Mouse (Mus musculus) CH12.LX (cell line): ENCODE results near the gene Pla2g4a. TPM values are rescaled to one million over a fixed set of nuclear protein-coding genes. Genes with fewer than 3 reads are reported as not detected.

Experiments
- DNase-seq: peaks from one replicate; pipeline ENCODE4 v3.0.0-alpha.2; 2013; ENCODE audit errors: extremely low read depth
- H3K27ac ChIP-seq: 2 replicates; pipeline ENCODE4 v1.5.1; 2012; ENCODE audit warnings: low read depth, mild to moderate bottlenecking, control low read depth, moderate library complexity; ENCODE audit not compliant: insufficient read depth
- H3K27me3 ChIP-seq: replicated peaks from 2 replicates; pipeline ENCODE3; 2012; ENCODE audit warnings: inconsistent platforms
- H3K36me3 ChIP-seq, 2 experiments: replicated peaks in 1 of 2; 2 replicates each; pipeline versions ENCODE3 to v1.6.1; 2012; ENCODE audit warnings: inconsistent platforms in 1 of 2, low read length in 1 of 2, mild to moderate bottlenecking in 1 of 2, mixed read lengths in 1 of 2, moderate library complexity in 1 of 2; ENCODE audit not compliant: control insufficient read depth in 1 of 2, insufficient read depth in 1 of 2
- H3K4me1 ChIP-seq, 2 experiments: 2 replicates each; pipeline ENCODE4 v1.6.1; 2012; ENCODE audit warnings: inconsistent platforms in 1 of 2, moderate library complexity in 1 of 2; ENCODE audit not compliant: insufficient read depth in 2 of 2, control insufficient read depth in 1 of 2
- H3K4me2 ChIP-seq: 2 replicates; pipeline ENCODE4 v1.6.1; 2012; ENCODE audit warnings: low read depth, mild to moderate bottlenecking, control low read depth; ENCODE audit not compliant: poor library complexity, insufficient read depth, severe bottlenecking
- H3K4me3 ChIP-seq, 3 experiments: fragments of 150-350 bp in 1 of 3; sonication (generic) in 1 of 3; replicated peaks in 1 of 3; 2 replicates each; pipeline versions ENCODE3 to v1.5.1; 2011 to 2012; ENCODE audit warnings: low read depth in 2 of 3, low read length in 2 of 3, mild to moderate bottlenecking in 2 of 3, moderate library complexity in 2 of 3, control low read depth in 1 of 3, improper control_type of control experiment in 1 of 3, inconsistent platforms in 1 of 3, mixed read lengths in 1 of 3; ENCODE audit not compliant: poor library complexity in 1 of 3
- H3K79me2 ChIP-seq: replicated peaks from 2 replicates; pipeline ENCODE4 v1.6.1; 2012; ENCODE audit warnings: mild to moderate bottlenecking, moderate library complexity; ENCODE audit not compliant: control insufficient read depth, poor library complexity, insufficient read depth, severe bottlenecking; ENCODE audit errors: extremely low read depth
- H3K9ac ChIP-seq: 2 replicates; pipeline ENCODE4 v1.6.1; 2012; ENCODE audit warnings: low read depth, mild to moderate bottlenecking, control low read depth, moderate library complexity; ENCODE audit not compliant: insufficient read depth
- H3K9me3 ChIP-seq: replicated peaks from 2 replicates; pipeline ENCODE3; 2012; ENCODE audit warnings: low read length, inconsistent platforms, mixed read lengths
- BHLHE40 ChIP-seq: IDR thresholded peaks from 2 replicates; pipeline ENCODE4 v1.6.1; 2011; ENCODE audit warnings: mild to moderate bottlenecking, low read depth, low read length, improper control_type of control experiment
- EP300 ChIP-seq: IDR thresholded peaks from 2 replicates; pipeline ENCODE4 v1.6.1; 2011; ENCODE audit warnings: low read length, improper control_type of control experiment
- KAT2A ChIP-seq: IDR thresholded peaks from 2 replicates; pipeline ENCODE4 v1.6.1; 2012; ENCODE audit warnings: low read length, improper control_type of control experiment, inconsistent platforms; ENCODE audit not compliant: insufficient replicate concordance
- MAFK ChIP-seq: IDR thresholded peaks from 2 replicates; pipeline ENCODE4 v1.6.1; 2011; ENCODE audit warnings: low read length, improper control_type of control experiment; ENCODE audit not compliant: insufficient replicate concordance
- MAX ChIP-seq: IDR thresholded peaks from 2 replicates; pipeline ENCODE4 v1.6.1; 2011; ENCODE audit warnings: low read length, improper control_type of control experiment
- MAZ ChIP-seq: IDR thresholded peaks from 2 replicates; pipeline ENCODE4 v1.6.1; 2012; ENCODE audit warnings: low read depth, mild to moderate bottlenecking, inconsistent platforms, low read length, improper control_type of control experiment, moderate library complexity
- MEF2A ChIP-seq: IDR thresholded peaks from 2 replicates; pipeline ENCODE4 v1.6.1; 2014; ENCODE audit warnings: low read depth, mild to moderate bottlenecking, inconsistent platforms, low read length, improper control_type of control experiment, borderline replicate concordance
- NRF1 ChIP-seq: IDR thresholded peaks from 2 replicates; pipeline ENCODE4 v1.6.1; 2014; ENCODE audit warnings: low read depth, mild to moderate bottlenecking, inconsistent platforms, low read length, improper control_type of control experiment, moderate library complexity
- POLR2AphosphoS2 ChIP-seq: IDR thresholded peaks from 2 replicates; pipeline ENCODE4 v1.6.1; 2011; ENCODE audit warnings: low read depth, low read length, improper control_type of control experiment
- SMC3 ChIP-seq: IDR thresholded peaks from 2 replicates; pipeline ENCODE4 v1.6.1; 2011; ENCODE audit warnings: low read depth, low read length, improper control_type of control experiment
- TBP ChIP-seq: conservative IDR thresholded peaks from 2 replicates; pipeline ENCODE4 v1.6.1; 2011; ENCODE audit warnings: low read depth, low read length, improper control_type of control experiment
- TCF12 ChIP-seq: IDR thresholded peaks from 2 replicates; pipeline ENCODE4 v1.6.1; 2014; ENCODE audit warnings: low read depth, mild to moderate bottlenecking, inconsistent platforms, low read length, improper control_type of control experiment
- USF1 ChIP-seq: IDR thresholded peaks from 2 replicates; pipeline ENCODE4 v1.6.1; 2014; ENCODE audit warnings: low read depth, mild to moderate bottlenecking, inconsistent platforms, low read length, improper control_type of control experiment
- ZC3H11A ChIP-seq: IDR thresholded peaks from 2 replicates; pipeline ENCODE4 v1.6.1; 2012; ENCODE audit warnings: low read depth, mild to moderate bottlenecking, inconsistent platforms, low read length, improper control_type of control experiment
- ZKSCAN1 ChIP-seq: IDR thresholded peaks from 2 replicates; pipeline ENCODE4 v1.6.1; 2012; ENCODE audit warnings: low read depth, inconsistent platforms, low read length, improper control_type of control experiment, borderline replicate concordance
- ZMIZ1 ChIP-seq: IDR thresholded peaks from 2 replicates; pipeline ENCODE4 v1.6.1; 2012; ENCODE audit warnings: low read depth, mild to moderate bottlenecking, inconsistent platforms, low read length, improper control_type of control experiment
- dilution Hi-C: fragments of 300-500 bp; cut with MboI; formaldehyde crosslinking; loops from 2 replicates; pipeline ENCODE4 v1.14.3; 2020; ENCODE audit warnings: low sequenced_read_pairs; ENCODE audit not compliant: extremely low pct_unique_long_range_greater_than_20kb, extremely low pct_ligation_motif_present
- in situ Hi-C: fragments of 300-500 bp; cut with MboI; formaldehyde crosslinking; loops from 3 replicates; pipeline ENCODE4 v1.14.3; 2019; ENCODE audit warnings: low sequenced_read_pairs, low pct_ligation_motif_present, low pct_unique_long_range_greater_than_20kb, mixed read lengths
- polyA plus RNA-seq: library from polyadenylated mRNA; unstranded; fragments of >175 nt; gene quantifications from 2 replicates; pipeline ENCODE4 v1.2.1, GENCODE M21; 2012; ENCODE audit warnings: low read depth; ENCODE audit not compliant: insufficient read length
- total RNA-seq, 2 experiments: library from RNA; depleted of rRNA; stranded (reverse); fragments of 300-350 nt in 1 of 2; fragments of >200 nt in 1 of 2; gene quantifications; 2 replicates each; pipeline ENCODE4 v1.2.3; 2012 to 2014

The Pla2g4a gene
- total and polyA plus RNA-seq, 3 experiments, result 3.2 to 15.6 (median 3.5) TPM

GRCm38 (mm10) chr1:149943611-149944010, 17.5 kb downstream of the Pla2g4a start:
- H3K9ac ChIP-seq, result no peak overlapping the region
- no peak overlapping the region for H3K4me3 ChIP-seq
- no peak overlapping the region for H3K27ac ChIP-seq
- H3K9me3 ChIP-seq, result no peaks in the 10 kb centered on the region
- H3K4me2 ChIP-seq, result no peak overlapping the region
- DNase-seq, result no peak
- in situ Hi-C loops, result no loop called here
- peaks cover 8 to 13% of the 10 kb centered on the region in 2 experiments; a peak in 3 of 4 replicates for H3K4me1 ChIP-seq
- peaks cover 28% of the 10 kb centered on the region for H3K79me2 ChIP-seq
- no peaks in the 10 kb centered on the region for H3K27me3 ChIP-seq
- dilution Hi-C loops, result no loop called here
- no peaks in the 10 kb centered on the region for H3K36me3 ChIP-seq
- TF ChIP-seq MAFK, result no peak
- no peak for TF ChIP-seq MAX
- TF ChIP-seq TCF12, result no peak
- no peak for TF ChIP-seq SMC3
- no peak for TF ChIP-seq ZMIZ1
- no peak for TF ChIP-seq ZC3H11A

- TF ChIP-seq MAZ (no peak), BHLHE40 (no peak), USF1 (no peak), TBP (no peak), EP300 (no peak), KAT2A (no peak), NRF1 (no peak), ZKSCAN1 (no peak), POLR2AphosphoS2 (no peak), MEF2A (no peak)
- H3K27ac ChIP-seq, result no peak overlapping the region
- dilution Hi-C loops (no loop called here), in situ Hi-C loops (no loop called here)
- no peak for DNase-seq
- no peak overlapping the region for H3K9ac ChIP-seq
- peaks cover 23% of the 10 kb centered on the region for H3K79me2 ChIP-seq
- no peak overlapping the region for H3K4me2 ChIP-seq
- no peaks in the 10 kb centered on the region for H3K9me3 ChIP-seq
- H3K36me3 ChIP-seq, result no peaks in the 10 kb centered on the region
- H3K27me3 ChIP-seq, result no peaks in the 10 kb centered on the region
- peaks cover 2 to 8% of the 10 kb centered on the region in 2 experiments; a peak in 2 of 4 replicates for H3K4me1 ChIP-seq
- H3K4me3 ChIP-seq, result no peak overlapping the region
These were observed 20.8 kb downstream of the Pla2g4a start for GRCm38 (mm10) chr1:149940301-149940700.
